Mouse (Mus musculus) urinary bladder, adult 2 months (tissue): ENCODE measurements around the gene Rnf213. TPM values are rescaled to one million over a fixed set of nuclear protein-coding genes. Genes with fewer than 3 reads are reported as not detected.

Experiments used
- DNase-seq: peaks from one replicate; pipeline ENCODE4 v3.0.0; 2022; ENCODE audit warnings: low spot score
- polyA plus RNA-seq: library from polyadenylated mRNA; depleted of rRNA; stranded (reverse); fragments of >200 nt; gene quantifications from 2 replicates; pipeline ENCODE4 v1.2.3, GENCODE M21; 2012

The Rnf213 gene
- polyA plus RNA-seq, 1 experiment, result 42.4 TPM

- DNase-seq, result no peak
These were observed 43.3 kb downstream of the Rnf213 start for GRCm38 (mm10) chr11:119435880-119436872.

GRCm38 (mm10) chr11:119438776-119439175, 45.9 kb downstream of the Rnf213 start:
- no peak for DNase-seq

- no peak for DNase-seq
These were observed 49.3 kb downstream of the Rnf213 start for GRCm38 (mm10) chr11:119442199-119442598.

- DNase-seq, result no peak
These were observed 50.5 kb downstream of the Rnf213 start for GRCm38 (mm10) chr11:119443442-119443841.

- DNase-seq, result no peak
These were observed 63.2 kb downstream of the Rnf213 start for GRCm38 (mm10) chr11:119456097-119456496.

- no peak for DNase-seq
These were observed 85.0 kb downstream of the Rnf213 start for GRCm38 (mm10) chr11:119477876-119478275.

GRCm38 (mm10) chr11:119490861-119491689, 98.2 kb downstream of the Rnf213 start, which contains the start of gene Endov:
Gene Endov, plus strand, starts transcription at chr11:119491347.
- DNase-seq, result peak; percentile 99

- no peak for DNase-seq
These were observed 98.8 kb downstream of the Rnf213 start for GRCm38 (mm10) chr11:119491690-119492087.

- DNase-seq, result no peak
These were observed 99.9 kb downstream of the Rnf213 start for GRCm38 (mm10) chr11:119492830-119493229.

GRCm38 (mm10) chr11:119493516-119493915, 100.6 kb downstream of the Rnf213 start:
- no peak for DNase-seq

- DNase-seq, result no peak
These were observed 103.2 kb downstream of the Rnf213 start for GRCm38 (mm10) chr11:119496147-119496546.

- DNase-seq, result no peak
These were observed 104.6 kb downstream of the Rnf213 start for GRCm38 (mm10) chr11:119497451-119497850.

GRCm38 (mm10) chr11:119499297-119499696, 106.4 kb downstream of the Rnf213 start:
- no peak for DNase-seq

GRCm38 (mm10) chr11:119500011-119500410, 107.1 kb downstream of the Rnf213 start:
- DNase-seq, result no peak

GRCm38 (mm10) chr11:119503675-119504074, 110.8 kb downstream of the Rnf213 start:
- DNase-seq, result peak; percentile 48

- DNase-seq, result no peak
These were observed 113.5 kb downstream of the Rnf213 start for GRCm38 (mm10) chr11:119506386-119506785.

- no peak for DNase-seq
These were observed 114.9 kb downstream of the Rnf213 start for GRCm38 (mm10) chr11:119507772-119508171.

- DNase-seq, result no peak
These were observed 116.4 kb downstream of the Rnf213 start for GRCm38 (mm10) chr11:119509165-119509776.

- DNase-seq, result no peak
These were observed 120.2 kb downstream of the Rnf213 start for GRCm38 (mm10) chr11:119513038-119513659.

GRCm38 (mm10) chr11:119514108-119514860, 121.4 kb downstream of the Rnf213 start:
- no peak for DNase-seq
